Mouse (Mus musculus) layer of hippocampus, postnatal 10 days (tissue): ENCODE measurements at regions not wholly inside any gene's neighbourhood (a gene's known extent, or its start where the extent isn't known, plus 50 kb on each side); places are given as distances from the start of the nearest gene placed in this dataset.

Experiments
- DNase-seq, 2 experiments: peaks; one replicate each; pipeline ENCODE4 v3.0.0; 2021; ENCODE audit warnings: low spot score in 2 of 2

- DNase-seq = no peak
Measured at GRCm38 (mm10) chr19:15851622-15852021, 95.5 kb downstream of the Psat1 start.

GRCm38 (mm10) chr19:15850722-15851121, 96.4 kb downstream of the Psat1 start:
- DNase-seq = no peak

- no peak for DNase-seq
Measured at GRCm38 (mm10) chr19:15849235-15849634, 97.9 kb downstream of the Psat1 start.

GRCm38 (mm10) chr19:15838327-15838726, 108.8 kb downstream of the Psat1 start:
- DNase-seq = peak; percentile 28 to 45

GRCm38 (mm10) chr19:15837715-15838175, 109.4 kb downstream of the Psat1 start:
- DNase-seq = peak; percentile 5 to 18

- DNase-seq = peak in 1 of 2 experiments; percentile 13
Measured at GRCm38 (mm10) chr19:15836956-15837714, 110.0 kb downstream of the Psat1 start.

- no peak for DNase-seq
Measured at GRCm38 (mm10) chr19:15836201-15836955, 110.8 kb downstream of the Psat1 start.

- no peak for DNase-seq
Measured at GRCm38 (mm10) chr19:15830385-15830784, 116.8 kb downstream of the Psat1 start.

- DNase-seq = no peak
Measured at GRCm38 (mm10) chr19:15829158-15829557, 118.0 kb downstream of the Psat1 start.

GRCm38 (mm10) chr19:15827990-15828705, 119.0 kb downstream of the Psat1 start:
- DNase-seq = no peak

- no peak for DNase-seq
Measured at GRCm38 (mm10) chr19:15827120-15827989, 119.8 kb downstream of the Psat1 start.

- DNase-seq = no peak
Measured at GRCm38 (mm10) chr19:15823688-15824371, 123.3 kb downstream of the Psat1 start.

GRCm38 (mm10) chr19:15820020-15820419, 127.1 kb downstream of the Psat1 start:
- DNase-seq = no peak

GRCm38 (mm10) chr19:15815166-15815565, 132.0 kb downstream of the Psat1 start:
- DNase-seq = no peak

GRCm38 (mm10) chr19:15809008-15809407, 138.1 kb downstream of the Psat1 start:
- DNase-seq = no peak

- no peak for DNase-seq
Measured at GRCm38 (mm10) chr19:15807681-15808080, 139.5 kb downstream of the Psat1 start.

GRCm38 (mm10) chr19:15803131-15803889, 143.8 kb downstream of the Psat1 start:
- no peak for DNase-seq

- DNase-seq = no peak
Measured at GRCm38 (mm10) chr19:15802641-15803040, 144.5 kb downstream of the Psat1 start.

GRCm38 (mm10) chr19:15801811-15802486, 145.2 kb downstream of the Psat1 start:
- DNase-seq = peak; percentile 83 to 86
